Mouse (Mus musculus) liver, embryonic 16.5 days (tissue): Measurements from ENCODE around the gene Cd3e. TPM values are rescaled to one million over a fixed set of nuclear protein-coding genes. Genes with fewer than 3 reads are reported as not detected.
"Not testable (repeated sequence)": the region's sequence is repeated elsewhere in the genome, so short reads cannot be mapped to it uniquely, and the experiment has no call there.

Experiments used
- ATAC-seq: fragments of 200-750 bp; cut with Nextera tagmentation; 2 replicates; pipeline ENCODE4 v1.8.0; 2017; ENCODE audit warnings: low read depth, mild to moderate bottlenecking, moderate number of reproducible peaks, moderate library complexity
- H3K27ac ChIP-seq: fragments of 300-500 bp; sonication (generic); 2 replicates; pipeline ENCODE4 v1.5.1; 2014; ENCODE audit warnings: mild to moderate bottlenecking, low read length
- H3K27me3 ChIP-seq: fragments of 300-500 bp; sonication (generic); 2 replicates; pipeline ENCODE4 v1.6.1; 2014; ENCODE audit warnings: low read depth, low read length, mixed read lengths; ENCODE audit not compliant: control insufficient read depth, insufficient read depth
- H3K36me3 ChIP-seq: fragments of 300-500 bp; sonication (generic); 2 replicates; pipeline ENCODE4 v1.6.1; 2014; ENCODE audit warnings: mild to moderate bottlenecking; ENCODE audit not compliant: control insufficient read depth, insufficient read depth
- H3K4me1 ChIP-seq: fragments of 300-500 bp; sonication (generic); 2 replicates; pipeline ENCODE4 v1.6.1; 2014; ENCODE audit warnings: low read depth, low read length, mixed read lengths; ENCODE audit not compliant: control insufficient read depth
- H3K4me2 ChIP-seq: fragments of 300-500 bp; sonication (generic); 2 replicates; pipeline ENCODE4 v1.6.1; 2014; ENCODE audit warnings: low read depth, low read length, mixed read lengths
- H3K4me3 ChIP-seq: fragments of 300-500 bp; sonication (generic); 2 replicates; pipeline ENCODE4 v1.5.1; 2014; ENCODE audit warnings: low read depth, mild to moderate bottlenecking, low read length
- H3K9ac ChIP-seq: fragments of 300-500 bp; sonication (generic); 2 replicates; pipeline ENCODE4 v1.6.1; 2014; ENCODE audit warnings: low read depth, low read length
- H3K9me3 ChIP-seq: fragments of 300-500 bp; sonication (generic); replicated peaks from 2 replicates; pipeline ENCODE4 v1.6.1; 2016; ENCODE audit warnings: low read length; ENCODE audit not compliant: control insufficient read depth
- WGBS: fragments of 180-500 bp; shearing (Covaris S2); extraction: QIAGEN DNeasy Blood & Tissue Kit; methylation state at CpG from one replicate; pipeline ENCODE4 v1.1.7; 2014; ENCODE audit not compliant: insufficient replicate concordance; 5-methylcytosine and 5-hydroxymethylcytosine counted together
- polyA plus RNA-seq: library from polyadenylated mRNA; unstranded; fragments of >200 nt; fragmentation: Nextera tagmentation; extraction: Ambion mirVana; gene quantifications from 2 replicates; pipeline ENCODE4 v1.2.1, GENCODE M21; 2015

Gene Cd3e
- polyA plus RNA-seq, 1 experiment from 2014 or later: not detected

- peak; percentile 91 for ATAC-seq
- Histone ChIP-seq H3K9me3 (no peaks in the 10 kb centered on the region), H3K4me3 (peak overlapping the region; percentile 50), H3K27ac (peak overlapping the region; percentile 76), H3K9ac (peak overlapping the region; percentile 22; the same call in 1 of the 2 replicates), H3K4me2 (no peak overlapping the region), H3K36me3 (no peaks in the 10 kb centered on the region), H3K27me3 (peaks cover 27% of the 10 kb centered on the region), H3K4me1 (no peaks in the 10 kb centered on the region)
- 4% methylated on average over 20 of the region's 20 CpGs for WGBS
Observed at GRCm38 (mm10) chr9:45042056-45042720, 32.8 kb upstream of the Cd3e start.

GRCm38 (mm10) chr9:45041131-45041838 is 31.9 kb upstream of the Cd3e start:
- 10% methylated on average over 17 of the region's 17 CpGs for WGBS
- Histone ChIP-seq H3K9me3 (no peaks in the 10 kb centered on the region), H3K9ac (no peak overlapping the region)

GRCm38 (mm10) chr9:45040066-45040845 is 30.8 kb upstream of the Cd3e start:
- H3K36me3 ChIP-seq: no peaks in the 10 kb centered on the region
- peak overlapping the region; percentile 8; the same call in 1 of the 2 replicates for H3K9ac ChIP-seq
- peak overlapping the region; percentile 25 for H3K4me3 ChIP-seq
- peak overlapping the region; percentile 43 for H3K4me2 ChIP-seq
- H3K27me3 ChIP-seq: peaks cover 27% of the 10 kb centered on the region
- 10% methylated on average over 14 of the region's 14 CpGs for WGBS
- no peaks in the 10 kb centered on the region for H3K4me1 ChIP-seq
- no peaks in the 10 kb centered on the region for H3K9me3 ChIP-seq
- H3K27ac ChIP-seq: peak overlapping the region; percentile 76
- ATAC-seq: peak; percentile 22; the same call in 1 of the 2 replicates

More at GRCm38 (mm10) chr9:45041131-45041838, 31.9 kb upstream of the Cd3e start:
- Histone ChIP-seq H3K4me1 (no peaks in the 10 kb centered on the region), H3K27ac (peak overlapping the region; percentile 76), H3K4me2 (peak overlapping the region; percentile 43), H3K27me3 (peaks cover 27% of the 10 kb centered on the region), H3K4me3 (peak overlapping the region; percentile 25), H3K36me3 (no peaks in the 10 kb centered on the region)
- peak; percentile 25 for ATAC-seq

- H3K27ac ChIP-seq: peak within 1 kb of the TSS; percentile 76
- peaks cover 27% of the 10 kb centered on the region for H3K27me3 ChIP-seq
- peak within 1 kb of the TSS; percentile 43 for H3K4me2 ChIP-seq
- no peak for ATAC-seq
- no peaks in the 10 kb centered on the region for H3K36me3 ChIP-seq
- no peaks in the 10 kb centered on the region for H3K4me1 ChIP-seq
- H3K4me3 ChIP-seq: peak within 1 kb of the TSS; percentile 25
- peak within 1 kb of the TSS; percentile 8; the same call in 1 of the 2 replicates for H3K9ac ChIP-seq
- WGBS: 41% methylated on average over 5 of the region's 5 CpGs
- H3K9me3 ChIP-seq: no peaks in the 10 kb centered on the region
Observed at GRCm38 (mm10) chr9:45039499-45039898, 30.1 kb upstream of the Cd3e start, which contains the start of gene Mpzl2. TSS of gene Mpzl2 (plus strand) at chr9:45039799.

- not testable (repeated sequence) for H3K36me3 ChIP-seq, H3K27ac ChIP-seq, ATAC-seq, H3K9me3 ChIP-seq, H3K4me2 ChIP-seq, H3K4me3 ChIP-seq, H3K9ac ChIP-seq, H3K4me1 ChIP-seq
- WGBS: 38% methylated on average over 1 of the region's 1 CpGs
- H3K27me3 ChIP-seq: peaks cover 14% of the 10 kb centered on the region
Observed at GRCm38 (mm10) chr9:45037803-45038202, 28.4 kb upstream of the Cd3e start.

GRCm38 (mm10) chr9:45034526-45034925 is 25.1 kb upstream of the Cd3e start:
- Histone ChIP-seq H3K4me2 (no peak overlapping the region), H3K27ac (no peak overlapping the region), H3K4me3 (no peak overlapping the region), H3K9ac (no peak overlapping the region), H3K27me3 (no peaks in the 10 kb centered on the region; the same call in 1 of the 2 replicates), H3K4me1 (no peaks in the 10 kb centered on the region; the same call in 1 of the 2 replicates), H3K9me3 (no peaks in the 10 kb centered on the region), H3K36me3 (no peaks in the 10 kb centered on the region)
- ATAC-seq: no peak
- 62% methylated on average over 3 of the region's 3 CpGs for WGBS

GRCm38 (mm10) chr9:45032261-45032660 is 22.8 kb upstream of the Cd3e start:
- H3K4me2 ChIP-seq: no peak overlapping the region
- H3K36me3 ChIP-seq: no peaks in the 10 kb centered on the region
- H3K9me3 ChIP-seq: no peaks in the 10 kb centered on the region
- no peaks in the 10 kb centered on the region for H3K27me3 ChIP-seq
- H3K27ac ChIP-seq: no peak overlapping the region
- no peak overlapping the region for H3K4me3 ChIP-seq
- 38% methylated on average over 2 of the region's 2 CpGs for WGBS
- H3K9ac ChIP-seq: no peak overlapping the region
- ATAC-seq: no peak
- no peaks in the 10 kb centered on the region; the same call in 1 of the 2 replicates for H3K4me1 ChIP-seq

- WGBS: 43% methylated on average over 6 of the region's 6 CpGs
- Histone ChIP-seq H3K9me3 (no peaks in the 10 kb centered on the region), H3K27ac (no peak overlapping the region), H3K36me3 (no peaks in the 10 kb centered on the region), H3K9ac (no peak overlapping the region), H3K4me2 (no peak overlapping the region), H3K4me3 (no peak overlapping the region), H3K4me1 (no peaks in the 10 kb centered on the region; the same call in 1 of the 2 replicates), H3K27me3 (no peaks in the 10 kb centered on the region)
- ATAC-seq: no peak
Observed at GRCm38 (mm10) chr9:45030341-45030740, 20.9 kb upstream of the Cd3e start.
